Mouse (Mus musculus) Patski (cell line): ENCODE data around the gene Pink1. TPM values are rescaled to one million over a fixed set of nuclear protein-coding genes. Genes with fewer than 3 reads are reported as not detected.

Experiments used
- ATAC-seq: fragments of 100-300 bp; one replicate; pipeline ENCODE4 v1.8.0; 2021
- CTCF ChIA-PET: fragments of 350-600 bp; sonication (Branson Sonifier 250); formaldehyde crosslinking; loops from one replicate; lab custom pipeline; 2022; ENCODE audit warnings: inconsistent platforms; lab: Charles Lee
- POLR2A ChIA-PET: fragments of 350-600 bp; sonication (Branson Sonifier 250); formaldehyde crosslinking; loops from one replicate; lab custom pipeline; 2022; ENCODE audit warnings: antibody characterized with exemption, inconsistent platforms; lab: Charles Lee
- DNase-seq: peaks from one replicate; pipeline ENCODE4 v3.0.0-alpha.2; 2011; ENCODE audit warnings: low read depth, low spot score
- H3K27me3 ChIP-seq: fragments of 371-371 bp; one replicate; pipeline ENCODE4 v1.5.1; 2021
- CTCF ChIP-seq: fragments of 100-300 bp; IDR thresholded peaks from one replicate; pipeline ENCODE4 v1.5.1; 2021
- in situ Hi-C: fragments of 300-500 bp; cut with MboI; formaldehyde crosslinking; loops from 3 replicates; pipeline ENCODE4 v1.11.1; 2018; ENCODE audit warnings: low pct_unique_long_range_greater_than_20kb, mixed read lengths
- polyA plus RNA-seq: library from polyadenylated mRNA; unstranded; gene quantifications from one replicate; pipeline ENCODE4 v1.2.3, GENCODE M21; 2021

Pink1 gene
- polyA plus RNA-seq, 1 experiment from 2014 or later = 58.2 TPM

GRCm38 (mm10) chr4:138304340-138305104 lies 21.6 kb downstream of the Pink1 start, which contains the start of gene Ddost:
TSS of gene Ddost (plus strand) at chr4:138304730.
- ChIA-PET CTCF (interaction anchor here (1.4 to 4.1 kb wide), 3 partner anchors 11 to 22 kb away, joined by 3 to 23 read pairs (median 3); no protein-coding TSS in a partner anchor), POLR2A (interaction anchor here (1.1 to 1.6 kb wide), 2 partner anchors 11 to 16 kb away, joined by 3 read pairs; no protein-coding TSS in a partner anchor)
- no peak for TF ChIP-seq CTCF
- ATAC-seq (peak; percentile 89), DNase-seq (peak; percentile 93)
- H3K27me3 ChIP-seq = no peaks in the 10 kb centered on the region
- in situ Hi-C loops = no loop called here

- in situ Hi-C loops = no loop called here
- H3K27me3 ChIP-seq = no peaks in the 10 kb centered on the region
- DNase-seq = no peak
- ChIA-PET POLR2A (interaction anchor here (1.6 kb wide), 1 partner anchor 12 kb away, joined by 3 read pairs; no protein-coding TSS in a partner anchor), CTCF (interaction anchor here (1.4 to 4.1 kb wide), 3 partner anchors 12 to 21 kb away, joined by 3 to 23 read pairs (median 3); no protein-coding TSS in a partner anchor)
- no peak for ATAC-seq
- no peak for TF ChIP-seq CTCF
Measured at GRCm38 (mm10) chr4:138303742-138304141, 22.4 kb downstream of the Pink1 start.

- no peak for ATAC-seq
- no peak for TF ChIP-seq CTCF
- POLR2A ChIA-PET = no interaction called here
- in situ Hi-C loops = no loop called here
- CTCF ChIA-PET = interaction anchor here (1.2 kb wide), 1 partner anchor 8 kb away, joined by 3 read pairs; no protein-coding TSS in a partner anchor
- no peak for DNase-seq
- no peaks in the 10 kb centered on the region for H3K27me3 ChIP-seq
Measured at GRCm38 (mm10) chr4:138303011-138303410, 23.1 kb downstream of the Pink1 start.

- no peak for TF ChIP-seq CTCF
- POLR2A ChIA-PET = no interaction called here
- in situ Hi-C loops = no loop called here
- CTCF ChIA-PET = interaction anchor here (2.2 kb wide), 1 partner anchor 18 kb away, joined by 7 read pairs; no protein-coding TSS in a partner anchor
- H3K27me3 ChIP-seq = no peaks in the 10 kb centered on the region
- ATAC-seq = no peak
- no peak for DNase-seq
Measured at GRCm38 (mm10) chr4:138301271-138301780, 24.8 kb downstream of the Pink1 start.

GRCm38 (mm10) chr4:138293949-138294550 lies 32.1 kb downstream of the Pink1 start:
- POLR2A ChIA-PET = no interaction called here
- ATAC-seq (no peak), DNase-seq (no peak)
- in situ Hi-C loops = no loop called here
- H3K27me3 ChIP-seq = no peaks in the 10 kb centered on the region
- no peak for TF ChIP-seq CTCF
- CTCF ChIA-PET = interaction anchor here (0.8 to 5.1 kb wide), 2 partner anchors 11 kb away, joined by 3 to 27 read pairs; no protein-coding TSS in a partner anchor

- no peak for TF ChIP-seq CTCF
- in situ Hi-C loops = no loop called here
Measured at GRCm38 (mm10) chr4:138293261-138293948, 32.7 kb downstream of the Pink1 start.

GRCm38 (mm10) chr4:138292028-138292427 lies 34.1 kb downstream of the Pink1 start:
- in situ Hi-C loops = no loop called here
- ChIA-PET CTCF (no interaction called here), POLR2A (no interaction called here)
- no peaks in the 10 kb centered on the region for H3K27me3 ChIP-seq
- ATAC-seq (no peak), DNase-seq (no peak)
- TF ChIP-seq CTCF = no peak

More at GRCm38 (mm10) chr4:138293261-138293948, 32.7 kb downstream of the Pink1 start:
- ChIA-PET CTCF (interaction anchor here (0.8 kb wide), 1 partner anchor 11 kb away, joined by 3 read pairs; no protein-coding TSS in a partner anchor), POLR2A (no interaction called here)
- ATAC-seq = no peak
- H3K27me3 ChIP-seq = no peaks in the 10 kb centered on the region
- no peak for DNase-seq

- no peak for DNase-seq
- ChIA-PET CTCF (no interaction called here), POLR2A (no interaction called here)
- no peak for TF ChIP-seq CTCF
- in situ Hi-C loops = loop anchor here (10.0 kb wide), 1 partner anchor 134 kb away; no protein-coding TSS in a partner anchor
- H3K27me3 ChIP-seq = no peaks in the 10 kb centered on the region
- ATAC-seq = no peak
Measured at GRCm38 (mm10) chr4:138288691-138289090, 37.4 kb downstream of the Pink1 start.

- no peaks in the 10 kb centered on the region for H3K27me3 ChIP-seq
- POLR2A ChIA-PET = no interaction called here
- TF ChIP-seq CTCF = no peak
- CTCF ChIA-PET = no interaction called here
- in situ Hi-C loops = loop anchor here (10.0 kb wide), 1 partner anchor 132 kb away; no protein-coding TSS in a partner anchor
- ATAC-seq = no peak
- DNase-seq = no peak
Measured at GRCm38 (mm10) chr4:138286411-138286810, 39.7 kb downstream of the Pink1 start.

- TF ChIP-seq CTCF = peak; percentile 97
- in situ Hi-C loops = loop anchor here (5.0 to 10.0 kb wide), 2 partner anchors 36 to 128 kb away; no protein-coding TSS in a partner anchor
- DNase-seq = no peak
- no peaks in the 10 kb centered on the region for H3K27me3 ChIP-seq
- ChIA-PET POLR2A (no interaction called here), CTCF (interaction anchor here (0.6 to 3.8 kb wide), 23 partner anchors 9 to 447 kb away, joined by 3 to 27 read pairs (median 4); partner anchors contain the start of gene Ddost)
- peak; percentile 48 for ATAC-seq
Measured at GRCm38 (mm10) chr4:138282834-138283233, 43.3 kb downstream of the Pink1 start.
